Mouse (Mus musculus) frontal cortex, postnatal 10 days (tissue): Measurements from ENCODE around the gene Igdcc3.

Experiments
- DNase-seq, 2 experiments: peaks; one replicate each; pipeline ENCODE4 v3.0.0; 2022; ENCODE audit warnings: low spot score in 2 of 2, mixed read lengths in 1 of 2

The Igdcc3 gene

DNA sequence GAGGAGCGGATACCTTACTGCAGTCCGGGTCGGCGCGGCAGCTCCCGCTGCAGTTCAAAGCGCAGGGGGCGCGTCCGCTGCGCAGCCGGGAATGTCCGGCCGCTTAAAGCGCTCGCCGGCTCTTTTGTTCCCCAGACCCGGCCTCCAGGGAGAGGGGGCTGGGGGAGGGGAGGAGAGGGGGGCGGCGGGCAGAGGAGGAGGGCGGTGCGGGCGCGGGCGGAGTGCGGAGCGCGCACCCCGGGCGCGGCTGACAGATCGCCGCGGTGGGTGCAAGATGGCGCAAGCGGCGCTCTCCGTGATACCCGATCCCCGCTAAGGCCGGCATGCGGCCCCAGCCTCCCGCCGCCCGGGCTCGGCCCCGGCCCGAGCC, at the start of gene Igdcc3:
Igdcc3 (plus strand) TSS at position 254 of the 370 bp plus-strand sequence.
- peak in 1 of 2 experiments; percentile 48 for DNase-seq

DNA sequence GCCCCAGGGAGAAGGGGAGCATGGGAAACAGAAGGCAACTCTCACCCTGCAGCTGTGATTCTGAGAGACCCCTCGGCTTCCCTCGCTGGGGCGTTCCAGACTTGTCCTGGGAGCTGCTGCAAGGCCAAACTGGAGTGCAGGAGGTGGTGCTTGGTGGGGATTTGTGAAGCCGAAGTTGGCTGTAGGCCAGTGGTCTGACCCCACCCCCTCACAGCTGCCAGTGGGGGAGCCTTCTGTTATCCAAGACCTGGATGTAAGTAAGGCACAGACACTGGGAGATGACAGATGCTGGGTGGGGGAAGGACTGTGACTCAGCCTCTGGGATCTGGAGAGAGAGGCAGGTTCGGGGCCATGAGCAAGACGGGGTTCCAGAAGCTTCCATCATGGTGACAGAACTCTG, 46.8 kb upstream of the Igdcc3 start:
- peak; percentile 47 to 53 for DNase-seq

DNA sequence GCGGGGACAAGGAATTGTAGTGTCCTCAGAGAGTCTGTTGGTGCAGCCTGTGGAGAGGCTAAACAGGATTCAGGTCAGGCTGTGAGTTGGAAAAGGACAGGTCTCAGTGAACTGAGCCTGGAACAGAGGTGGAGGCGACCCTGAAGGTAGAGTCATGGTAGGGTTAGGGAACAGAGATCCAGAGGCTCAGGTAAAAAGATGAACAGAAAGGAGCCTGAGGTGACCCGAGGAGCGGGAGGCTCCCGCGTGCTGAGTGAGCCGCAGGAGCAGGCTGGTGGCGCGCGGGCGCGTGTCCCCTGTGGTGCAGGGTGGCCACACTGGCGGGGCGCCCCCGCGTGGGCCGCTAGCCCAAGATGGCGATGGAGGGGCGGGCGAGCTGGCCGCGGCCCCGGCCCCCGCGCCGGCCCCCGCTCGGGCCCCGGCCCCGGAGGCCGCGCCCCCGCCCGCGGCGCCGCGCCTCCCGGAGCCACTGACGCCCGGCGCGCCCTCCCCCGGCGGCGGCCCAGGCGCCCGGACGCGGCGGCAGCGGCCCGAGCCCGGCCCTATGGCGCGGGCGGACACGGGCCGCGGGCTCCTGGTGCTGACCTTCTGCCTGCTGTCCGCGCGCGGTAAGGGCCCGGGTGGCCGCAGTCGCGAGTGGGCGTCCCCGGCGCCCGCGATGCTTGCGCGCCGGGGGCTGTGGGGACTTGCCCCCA, 39.9 kb upstream of the Igdcc3 start, which contains the start of gene Igdcc4:
Igdcc4 (plus strand) TSS at position 496 of the 695 bp plus-strand sequence.
- DNase-seq: peak in 1 of 2 experiments; percentile 40

DNA sequence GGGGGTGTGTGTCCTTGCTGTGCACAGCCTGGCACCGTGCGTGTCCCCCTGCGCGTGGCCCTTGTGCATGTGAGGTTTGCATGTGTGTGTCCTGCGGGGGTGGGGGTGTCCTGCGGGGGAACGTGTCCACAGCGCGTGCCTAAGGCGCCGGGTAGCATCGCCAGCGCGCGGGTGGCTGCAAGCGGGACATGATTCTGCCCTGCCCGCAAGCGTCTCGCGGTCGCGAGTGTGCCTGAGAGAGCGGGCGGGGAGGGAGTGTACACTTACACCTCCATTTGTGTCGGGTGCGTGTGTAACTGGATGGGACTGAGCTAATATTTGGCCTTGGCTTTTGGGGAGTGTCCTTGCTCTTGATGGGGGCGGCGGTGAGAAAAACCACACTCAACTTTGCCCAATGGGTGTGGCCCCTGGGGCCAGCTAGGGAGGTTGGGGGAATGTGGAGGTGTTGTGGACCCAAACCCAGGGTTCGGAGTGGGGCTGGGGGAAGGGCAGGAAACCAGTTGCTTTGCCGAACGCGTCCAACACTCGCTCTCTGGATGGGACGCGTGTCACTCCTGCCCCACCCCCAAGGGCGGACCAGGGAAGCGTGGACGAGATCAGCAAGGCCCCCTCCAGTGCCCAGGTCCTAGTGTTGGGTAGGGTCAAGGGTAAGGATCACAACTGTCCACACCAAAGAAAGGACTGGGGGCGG, 39.2 kb upstream of the Igdcc3 start:
- peak; percentile 53 to 62 for DNase-seq

DNA sequence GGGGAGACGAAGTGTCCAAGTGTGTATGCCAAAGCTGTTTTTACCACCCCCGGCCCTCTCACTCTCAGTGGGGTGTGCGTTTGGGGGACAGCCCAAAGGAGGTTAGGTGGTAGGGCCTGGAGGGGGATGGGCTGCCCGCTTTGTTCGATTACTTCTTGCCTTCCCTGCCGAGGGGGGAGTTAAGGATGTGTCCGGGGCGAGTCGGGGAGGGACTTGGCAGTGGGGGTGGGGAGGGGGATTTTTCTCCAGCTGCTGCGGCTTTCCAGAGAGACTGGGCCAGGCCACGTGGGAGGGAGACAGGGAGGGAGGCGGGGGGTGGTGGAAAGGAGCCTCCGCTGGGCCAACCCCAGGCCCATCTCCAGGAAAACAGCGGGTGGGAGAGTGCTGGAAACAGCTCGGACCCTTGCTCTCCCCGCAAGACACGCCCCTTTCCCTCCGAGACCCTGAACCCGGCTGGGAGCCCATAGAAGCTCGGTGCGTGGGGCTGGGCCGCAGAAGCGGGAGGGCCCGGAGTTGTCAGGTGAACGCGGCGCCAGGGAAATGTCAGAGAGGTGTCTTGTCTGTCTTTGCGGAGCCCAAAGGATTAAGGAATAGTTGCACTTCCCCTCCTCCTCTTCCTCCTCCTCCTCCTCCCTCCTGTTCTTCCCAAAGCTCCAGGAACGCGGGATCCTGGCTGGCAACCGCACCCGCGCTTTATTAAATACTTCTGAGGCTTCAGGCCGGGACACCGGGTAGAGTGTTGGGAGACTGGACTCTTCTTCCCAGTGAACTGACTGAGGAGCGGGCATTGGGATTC, 38.4 kb upstream of the Igdcc3 start:
- peak; percentile 39 to 61 for DNase-seq

DNA sequence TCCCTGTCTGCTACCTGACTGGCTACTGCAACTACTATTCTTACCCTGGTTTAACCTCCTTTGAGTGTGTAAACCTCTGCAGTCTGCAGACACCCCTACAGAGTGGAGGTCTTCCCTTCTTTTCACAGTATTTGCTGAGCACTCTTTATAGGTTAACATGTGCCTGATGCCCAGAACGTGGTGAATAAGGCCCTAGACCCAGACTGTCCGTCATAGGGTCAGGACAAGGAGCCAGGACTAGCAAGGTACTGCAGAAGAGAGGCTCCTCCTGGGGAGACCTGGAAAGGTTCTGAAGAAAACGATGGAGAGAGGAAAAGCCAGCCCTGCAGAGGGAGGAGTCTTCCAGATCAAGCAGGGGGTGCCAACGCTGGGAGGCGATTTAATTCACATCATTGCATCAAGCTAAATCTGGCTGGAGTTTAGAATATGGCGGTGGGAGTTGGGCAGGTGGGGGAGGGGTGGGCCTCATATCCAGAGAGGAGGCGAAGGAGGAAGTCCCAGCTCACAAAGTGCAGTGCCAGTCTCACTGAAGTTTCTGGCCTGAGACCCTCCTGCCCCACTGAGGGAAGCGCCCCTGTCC, 37.7 kb upstream of the Igdcc3 start:
- no peak for DNase-seq

DNA sequence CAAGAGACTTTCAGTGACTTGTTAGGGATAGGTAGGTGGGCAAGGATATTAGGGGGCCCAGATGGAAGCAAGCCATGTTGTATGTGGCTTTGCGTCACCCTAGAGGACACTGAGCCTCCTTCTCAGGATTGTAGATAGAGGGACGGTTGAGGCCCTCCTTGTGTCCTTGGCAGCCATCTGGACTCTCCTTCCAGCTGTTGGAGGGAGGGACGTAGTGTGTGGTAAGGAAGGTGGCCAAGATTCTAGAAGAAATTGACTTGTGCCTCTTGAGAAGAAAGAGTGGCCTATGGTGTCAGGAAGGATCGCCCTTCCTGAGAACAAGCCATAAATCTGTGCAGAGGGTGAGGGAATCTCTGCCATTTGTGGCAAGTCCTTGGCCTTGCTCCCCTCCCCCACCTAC, 34.2 kb upstream of the Igdcc3 start:
- DNase-seq: no peak

DNA sequence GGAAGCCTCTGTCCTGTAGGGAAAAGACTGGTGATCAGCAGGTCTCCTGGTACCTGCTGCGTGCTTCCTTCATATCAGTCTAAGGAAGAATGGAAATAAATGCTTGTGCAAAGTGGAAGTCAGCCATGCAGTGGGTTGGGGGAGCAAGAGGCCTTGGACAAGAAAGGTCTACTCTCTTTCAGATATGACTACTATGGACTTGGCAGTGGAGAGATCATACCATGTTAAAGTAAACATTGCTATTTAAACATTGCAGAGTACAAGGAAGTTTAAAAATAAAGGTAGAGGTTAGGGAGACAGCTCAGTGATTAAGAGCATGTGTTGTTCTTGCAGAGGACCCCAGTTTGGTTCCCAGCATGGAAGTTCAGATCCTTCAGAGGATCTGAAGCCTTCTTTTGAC, 33.1 kb upstream of the Igdcc3 start:
- DNase-seq: no peak

DNA sequence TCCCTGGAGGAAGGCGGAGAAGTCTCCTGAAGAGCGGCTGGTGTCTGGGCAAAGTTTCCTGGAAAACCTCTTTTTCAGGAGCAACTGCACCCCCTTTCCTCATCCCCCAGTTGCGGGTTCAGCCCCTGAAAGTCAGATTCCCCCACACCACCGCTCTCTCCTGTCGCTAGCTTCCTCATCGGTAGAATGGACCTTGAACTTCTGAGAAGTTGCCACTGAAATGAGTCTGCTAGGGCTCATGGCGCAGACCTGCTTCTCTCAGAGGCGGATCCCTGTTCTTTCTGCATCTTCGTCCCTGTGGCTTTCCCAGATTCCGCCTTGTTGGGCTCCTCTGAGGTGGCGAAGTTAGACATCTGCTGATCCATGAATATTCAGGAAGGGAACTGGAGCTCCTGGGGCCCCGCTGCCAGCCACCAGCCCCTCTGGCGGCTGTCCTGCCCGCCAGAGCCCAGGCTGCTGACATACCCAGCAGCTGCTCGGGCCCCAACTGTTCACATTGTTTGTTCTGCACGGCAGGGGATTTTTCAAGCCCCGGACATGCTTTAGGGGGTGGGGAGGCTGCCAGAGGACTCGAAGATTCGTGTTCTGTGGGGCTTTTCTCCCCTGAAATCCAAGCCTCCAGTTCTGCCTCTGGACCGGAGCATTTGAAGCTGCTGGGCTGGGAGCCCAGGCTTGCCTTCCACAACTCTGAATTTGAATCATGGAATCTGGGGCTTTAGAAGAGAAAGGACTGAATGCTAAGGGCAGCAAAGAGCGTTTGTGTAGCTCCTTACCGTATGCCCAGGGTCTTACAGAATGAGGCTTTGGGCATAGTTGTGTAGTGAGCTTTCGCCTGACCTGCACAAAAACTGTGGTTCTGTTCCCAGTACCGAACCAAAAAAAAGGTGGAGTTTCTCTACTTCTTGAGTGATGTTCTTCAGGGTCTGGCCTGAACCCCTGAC, 31.6 kb upstream of the Igdcc3 start:
- peak in 1 of 2 experiments; percentile 55 for DNase-seq

DNA sequence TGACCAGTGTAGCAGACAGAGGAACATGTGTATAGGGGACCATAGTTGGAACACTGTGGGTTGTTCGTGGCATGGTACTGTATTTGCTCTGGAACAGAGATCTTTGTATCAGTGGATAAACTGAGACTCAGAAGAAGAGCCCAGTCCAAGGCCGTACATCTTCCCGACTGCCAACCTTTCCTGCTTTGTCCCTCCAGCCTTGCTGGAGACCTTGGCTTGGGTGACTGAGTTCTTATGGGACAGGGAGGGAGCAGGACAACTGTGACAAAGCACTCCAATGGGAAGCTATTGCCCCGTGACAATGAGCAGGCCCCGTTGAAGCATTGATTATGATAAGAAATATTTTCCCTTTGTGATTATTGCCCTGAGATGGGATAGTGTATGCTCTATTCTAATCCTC, 29.3 kb upstream of the Igdcc3 start:
- DNase-seq: no peak

DNA sequence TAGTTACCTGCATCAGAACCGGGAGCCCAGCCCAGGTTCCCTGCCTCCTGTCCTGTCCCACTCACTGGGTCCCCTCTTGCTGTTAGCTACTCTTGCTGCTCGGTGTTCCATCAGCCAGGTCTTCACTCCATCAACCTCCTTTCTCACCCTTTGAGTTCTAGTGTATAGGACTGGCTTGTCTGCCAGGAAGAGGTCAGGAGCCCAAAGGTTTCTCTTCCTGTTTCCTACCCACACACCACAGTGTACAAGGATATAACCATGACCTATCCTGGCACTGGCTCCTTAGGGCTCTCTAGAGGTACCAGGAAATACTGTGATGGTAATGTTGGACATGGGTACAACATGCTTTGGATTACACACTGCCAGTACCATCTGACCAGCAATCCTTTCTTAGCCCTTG, 27.3 kb upstream of the Igdcc3 start:
- DNase-seq: no peak

DNA sequence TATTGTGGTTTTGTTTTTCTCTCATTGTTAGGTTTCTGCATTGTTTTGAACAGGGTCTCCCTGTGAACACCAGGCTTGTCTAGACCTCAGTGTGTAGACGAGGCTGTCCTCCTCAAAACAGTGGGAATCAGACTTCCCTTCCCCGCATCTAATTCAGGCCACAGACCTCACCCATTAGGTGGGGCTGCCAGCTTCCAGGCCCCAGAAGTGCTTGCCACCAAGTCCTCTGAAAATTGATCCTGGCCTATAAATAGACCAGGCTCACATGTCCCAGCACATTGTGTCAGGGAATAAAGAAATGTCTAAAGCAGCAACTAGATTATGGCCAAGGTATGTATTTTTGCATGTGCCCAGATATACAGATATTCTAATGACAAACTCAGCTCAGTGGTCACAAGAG, 25.1 kb upstream of the Igdcc3 start:
- no peak for DNase-seq

DNA sequence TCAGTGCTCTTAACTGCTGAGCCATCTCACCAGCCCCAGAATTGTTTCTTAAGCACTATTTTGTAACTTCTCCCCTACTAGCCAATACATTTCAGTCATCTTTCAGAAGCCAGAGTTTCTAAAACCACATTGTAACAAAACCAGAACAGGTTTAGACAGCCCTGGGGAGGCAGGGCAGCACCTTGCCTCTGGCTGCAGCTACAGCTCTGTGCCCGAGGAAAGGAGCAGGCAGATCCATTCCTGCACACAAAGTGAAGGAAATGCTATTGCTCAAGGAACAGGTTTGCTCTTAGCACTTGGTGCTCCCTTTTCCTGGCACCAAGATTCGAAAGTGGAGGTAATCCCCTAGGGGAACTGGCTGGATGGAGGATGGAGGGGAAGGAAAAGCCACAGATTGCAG, 23.5 kb upstream of the Igdcc3 start:
- no peak for DNase-seq

DNA sequence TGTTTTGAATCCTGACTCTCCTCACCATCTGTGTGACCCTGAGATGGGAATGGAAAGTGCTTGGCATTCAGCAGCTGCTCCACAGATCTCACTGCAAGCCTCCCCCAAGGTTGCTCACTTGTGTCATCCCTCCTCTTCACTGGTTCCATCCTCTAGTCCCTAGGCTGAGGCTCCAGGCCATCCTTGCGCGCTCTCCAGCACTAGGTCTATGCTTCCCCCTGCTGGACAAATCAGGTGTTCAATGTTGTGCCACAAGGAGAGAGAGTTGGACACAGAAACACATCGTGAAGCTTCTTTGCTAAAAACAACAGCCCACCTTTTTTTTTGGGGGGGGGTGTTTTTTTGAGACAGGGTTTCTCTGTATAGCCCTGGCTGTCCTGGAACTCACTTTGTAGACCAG, 20.1 kb upstream of the Igdcc3 start:
- DNase-seq: peak in 1 of 2 experiments; percentile 75

DNA sequence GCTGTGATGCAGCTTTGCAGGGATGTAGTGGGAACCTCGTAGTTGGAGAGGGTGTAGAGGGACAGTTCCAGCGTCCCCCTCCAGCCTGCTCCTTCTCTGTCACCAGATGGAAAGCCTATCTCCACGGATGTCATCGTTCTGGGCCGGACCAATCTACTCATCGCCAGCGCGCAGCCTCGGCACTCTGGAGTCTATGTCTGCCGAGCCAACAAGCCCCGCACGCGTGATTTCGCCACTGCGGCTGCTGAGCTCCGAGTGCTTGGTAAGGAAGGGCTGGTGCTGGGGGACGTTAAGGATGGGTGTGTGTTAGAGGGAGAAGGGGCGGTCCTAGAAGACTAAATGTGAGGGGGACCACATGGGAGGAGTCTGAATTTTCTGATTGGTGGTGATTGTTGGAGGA, 18.4 kb upstream of the Igdcc3 start:
- DNase-seq: peak in 1 of 2 experiments; percentile 62

DNA sequence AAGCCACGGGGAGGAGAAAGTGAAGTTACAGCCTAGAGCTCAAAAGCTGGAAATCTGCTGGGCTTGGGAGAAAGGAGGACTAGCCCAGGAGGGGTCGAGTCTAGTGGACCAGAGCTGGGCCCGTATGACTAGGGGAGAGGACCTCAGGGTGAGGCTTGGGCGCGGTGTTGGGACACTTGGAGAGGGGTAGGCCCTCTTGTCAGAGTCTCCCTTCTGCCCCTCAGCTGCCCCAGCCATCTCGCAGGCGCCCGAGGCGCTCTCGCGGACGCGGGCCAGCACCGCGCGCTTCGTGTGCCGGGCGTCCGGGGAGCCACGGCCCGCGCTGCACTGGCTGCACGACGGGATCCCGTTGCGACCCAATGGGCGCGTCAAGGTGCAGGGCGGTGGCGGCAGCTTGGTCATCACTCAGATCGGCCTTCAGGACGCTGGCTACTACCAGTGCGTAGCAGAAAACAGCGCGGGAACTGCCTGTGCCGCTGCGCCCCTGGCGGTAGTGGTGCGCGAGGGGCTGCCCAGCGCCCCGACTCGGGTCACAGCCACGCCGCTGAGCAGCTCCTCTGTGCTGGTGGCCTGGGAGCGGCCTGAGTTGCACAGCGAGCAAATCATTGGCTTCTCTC, 17.3 kb upstream of the Igdcc3 start:
- peak in 1 of 2 experiments; percentile 48 for DNase-seq

DNA sequence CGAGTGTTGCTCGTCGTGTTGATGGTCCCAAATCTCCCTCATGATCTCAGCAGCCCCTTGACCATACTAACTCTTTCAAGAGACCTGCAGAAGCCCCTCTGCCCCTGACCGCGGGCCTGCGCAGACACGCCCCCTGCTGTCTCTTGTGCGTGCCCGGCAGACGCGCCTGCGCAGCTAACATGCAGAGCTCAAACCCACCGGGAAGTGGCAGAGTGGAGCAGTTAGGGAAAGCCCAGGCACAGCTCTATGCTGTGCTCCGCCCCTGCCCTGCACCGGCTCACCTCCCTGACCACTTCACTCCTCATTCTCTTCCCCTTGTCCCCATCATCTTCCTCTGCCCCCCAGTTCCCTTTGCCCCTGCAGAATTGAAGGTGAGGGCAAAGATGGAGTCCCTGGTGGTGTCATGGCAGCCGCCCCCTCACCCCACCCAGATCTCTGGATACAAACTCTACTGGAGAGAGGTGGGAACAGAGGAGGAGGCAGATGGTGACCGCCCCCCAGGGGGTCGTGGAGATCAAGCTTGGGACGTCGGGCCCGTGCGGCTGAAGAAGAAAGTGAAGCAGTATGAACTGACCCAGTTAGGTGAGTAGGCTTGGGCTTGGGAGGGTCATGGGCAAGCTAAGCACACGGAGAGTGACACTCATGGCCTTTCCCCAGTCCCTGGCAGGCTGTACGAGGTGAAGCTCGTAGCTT, 12.7 kb upstream of the Igdcc3 start:
- no peak for DNase-seq

DNA sequence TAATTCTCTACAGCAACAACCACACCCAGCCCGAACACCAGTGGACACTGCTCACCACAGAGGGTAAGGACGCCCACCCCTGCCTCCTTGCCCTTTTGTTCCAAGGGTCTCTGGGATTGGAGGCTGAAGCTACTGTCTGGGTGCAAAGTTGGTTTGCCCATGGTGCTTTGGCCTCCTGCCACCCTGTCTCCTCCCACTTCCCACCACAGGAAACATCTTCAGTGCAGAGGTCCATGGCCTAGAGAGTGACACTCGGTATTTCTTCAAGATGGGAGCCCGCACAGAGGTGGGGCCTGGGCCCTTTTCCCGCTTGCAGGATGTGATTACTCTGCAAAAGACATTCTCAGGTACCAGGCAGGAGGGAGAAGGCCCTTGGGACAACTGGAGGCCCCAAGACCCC, 9.3 kb upstream of the Igdcc3 start:
- DNase-seq: no peak

DNA sequence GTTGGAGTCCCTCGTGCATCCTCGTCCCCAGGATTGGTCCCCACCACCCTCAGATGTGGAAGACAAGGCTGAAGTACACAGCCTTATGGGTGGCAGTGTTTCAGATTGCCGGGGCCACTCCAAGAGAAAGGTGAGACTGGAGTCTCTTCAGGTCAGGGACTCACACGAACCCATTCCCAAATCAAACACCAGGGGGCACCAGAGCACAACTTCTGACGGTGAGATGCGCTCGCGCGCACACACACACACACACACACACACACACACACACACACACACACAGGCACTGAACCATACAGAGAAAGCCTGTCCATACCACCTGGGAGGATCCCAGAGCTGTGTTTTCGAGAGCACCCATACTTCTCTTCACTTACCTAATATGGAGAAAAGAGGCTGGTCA, 7.2 kb upstream of the Igdcc3 start:
- peak in 1 of 2 experiments; percentile 65 for DNase-seq

DNA sequence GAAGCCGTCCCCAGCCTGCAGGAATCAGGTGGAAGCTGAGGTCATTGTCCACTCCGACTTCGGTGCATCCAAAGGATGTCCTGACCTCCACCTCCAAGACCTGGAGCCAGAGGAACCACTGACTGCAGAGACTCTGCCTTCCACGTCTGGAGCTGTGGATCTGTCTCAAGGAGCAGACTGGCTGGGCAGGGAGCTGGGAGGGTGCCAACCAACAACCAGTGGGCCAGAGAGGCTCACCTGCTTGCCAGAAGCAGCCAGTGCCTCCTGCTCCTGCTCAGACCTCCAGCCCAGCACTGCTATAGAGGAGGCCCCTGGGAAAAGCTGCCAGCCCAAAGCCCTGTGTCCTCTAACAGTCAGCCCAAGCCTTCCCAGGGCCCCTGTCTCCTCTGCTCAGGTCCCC, 5.9 kb upstream of the Igdcc3 start:
- DNase-seq: no peak
